In genomic region chr10:21462915-21463314, GRCm38 (mm10) we compare ENCODE assay signal across 20 mouse cellular contexts.
DNase-seq lines count a peak whose midpoint lies in the region; ATAC-seq lines count a peak whose summit lies in the region.
"Had no signal": no experiment of that assay in that cellular context is flagged by ENCODE, and none has a peak within 500 bp of the region (broad histone marks: within the 10 kb centered on the region; RNA-seq: fewer than 3 reads in every experiment).

No protein-coding gene starts in this region.

- no peak overlapping the region for H3K4me2 ChIP-seq in embryonic facial prominence, embryonic 14.5 days (ENCODE audit: low read depth, low read length)
- H3K4me2 ChIP-seq: heart, embryonic 11.5 days; midbrain, embryonic 13.5 days; neural tube, embryonic 15.5 days had no signal

- H3K27ac ChIP-seq in embryonic facial prominence, embryonic 14.5 days (replicated peaks; ENCODE audit: low read depth, low read length), result peak overlapping the region; percentile 2; the same call in 1 of the 2 replicates
- H3K27ac ChIP-seq: hindbrain, postnatal 0 days; midbrain, embryonic 13.5 days; neural tube, embryonic 15.5 days had no signal

- 31% methylated on average over 3 of the region's 3 CpGs for WGBS in embryonic facial prominence, embryonic 14.5 days

- no peaks in the 10 kb centered on the region for H3K36me3 ChIP-seq in embryonic facial prominence, embryonic 14.5 days (ENCODE audit: control insufficient read depth, insufficient read depth, low read length)
- H3K36me3 ChIP-seq: midbrain, embryonic 13.5 days; neural tube, embryonic 15.5 days had no signal

- peak; percentile 35; the same call in 1 of the 2 replicates for ATAC-seq in embryonic facial prominence, embryonic 14.5 days (ENCODE audit: low read depth)
- ATAC-seq: hindbrain, postnatal 0 days; midbrain, embryonic 13.5 days had no signal

- intact Hi-C loops in heart, postnatal 10 days (cut with DNase I), result loop anchor here (10.0 kb wide), 1 partner anchor 212 kb away; no protein-coding TSS in a partner anchor
- intact Hi-C loops in heart, postnatal 25 days (cut with DNase I), result no loop called here

- no peaks in the 10 kb centered on the region for H3K27me3 ChIP-seq in embryonic facial prominence, embryonic 14.5 days (replicated peaks; ENCODE audit: control insufficient read depth, insufficient read depth, low read length)

- H3K9me3 ChIP-seq in embryonic facial prominence, embryonic 14.5 days (ENCODE audit: control insufficient read depth, low read length), result no peaks in the 10 kb centered on the region
- H3K9me3 ChIP-seq: midbrain, embryonic 13.5 days; neural tube, embryonic 15.5 days had no signal

- no peak overlapping the region for H3K4me3 ChIP-seq in embryonic facial prominence, embryonic 14.5 days (ENCODE audit: low read depth, low read length)
- H3K4me3 ChIP-seq: midbrain, embryonic 13.5 days; myocyte; neural tube, embryonic 15.5 days had no signal

- peak; percentile 20 to 25 for DNase-seq in heart, postnatal 10 days
- DNase-seq in heart, postnatal 25 days (ENCODE audit: low spot score), result no peak
- DNase-seq in kidney, postnatal 4 days, result peak; percentile 47 to 56
- no peak for DNase-seq in kidney, adult 9 months
- peak; percentile 81 for DNase-seq in embryonic facial prominence, embryonic 14.5 days (ENCODE audit: low spot score)
- DNase-seq in lung, postnatal 14 days, result peak; percentile 60
- DNase-seq in left cerebral cortex, adult 8-10 months (ENCODE audit: low spot score in 2 of 2), result no peak
- DNase-seq in cerebellum, adult 9-10 months, result no peak
- DNase-seq: adrenal gland, postnatal 25 days; B cell, adult 2 months; cerebellum, adult 18-20 months; gastrocnemius, postnatal 25 days; layer of hippocampus, adult 9-11 months; right cerebral cortex, postnatal 25 days; thymus, adult 18-20 months had no signal

- no peak overlapping the region for H3K9ac ChIP-seq in embryonic facial prominence, embryonic 14.5 days (ENCODE audit: low read depth, low read length)
- H3K9ac ChIP-seq: midbrain, embryonic 13.5 days; neural tube, embryonic 15.5 days had no signal

- H3K4me1 ChIP-seq in embryonic facial prominence, embryonic 14.5 days (ENCODE audit: control insufficient read depth, insufficient read depth, low read length), result peaks cover 12% of the 10 kb centered on the region

Comparison
In these comparisons a context has a peak if more than half of its experiments do, and no peak if none do; other contexts are left out.
1. DNase-seq: peak in heart, postnatal 10 days (2 of 2), kidney, postnatal 4 days (2 of 2), embryonic facial prominence, embryonic 14.5 days (single experiment) and lung, postnatal 14 days (single experiment); none in heart, postnatal 25 days (single experiment), kidney, adult 9 months (single experiment), left cerebral cortex, adult 8-10 months (0 of 2) and cerebellum, adult 9-10 months (single experiment).